Mouse (Mus musculus): ENCODE data around the gene Mat1a.

DNA sequence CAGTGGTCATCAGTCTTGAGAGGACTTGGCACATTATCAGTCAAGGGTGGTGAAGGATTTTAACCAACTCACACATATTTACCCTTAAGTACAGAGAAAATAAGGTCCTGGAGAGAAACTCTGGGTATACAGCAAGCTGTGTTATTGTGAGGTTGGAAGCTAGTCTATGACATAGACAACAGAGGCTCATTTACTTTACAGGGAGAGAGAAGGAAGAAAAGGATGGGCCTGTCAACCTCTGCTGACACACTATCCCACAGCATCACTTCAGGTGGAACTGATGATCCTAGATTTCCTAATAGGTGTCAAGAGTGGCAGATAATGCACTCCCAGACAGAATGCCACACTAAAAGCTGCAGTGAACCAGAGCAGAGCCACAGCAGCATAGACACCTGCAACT lies 35.7 kb upstream of the Mat1a start, which contains the start of gene Dydc2:
- no peak for TF ChIP-seq EP300 (IDR thresholded peaks at IDR 0.05; ENCODE audit: low read depth)
- no peak for TF ChIP-seq CTCF (IDR thresholded peaks at IDR 0.05; ENCODE audit: low read depth)
